Mouse (Mus musculus) stomach, postnatal 0 days (tissue): ENCODE measurements at regions not wholly inside any gene's neighbourhood (a gene's known extent, or its start where the extent isn't known, plus 50 kb on each side); places are given as distances from the start of the nearest gene placed in this dataset.

Experiments
- ATAC-seq: fragments of 200-750 bp; cut with Nextera tagmentation; 2 replicates; pipeline ENCODE4 v1.8.0; 2017; ENCODE audit not compliant: low FRiP score, low TSS enrichment
- DNase-seq: peaks from one replicate; pipeline ENCODE4 v3.0.0-alpha.2; 2016; ENCODE audit warnings: low spot score
- H3K27ac ChIP-seq: fragments of 300-500 bp; sonication (generic); replicated peaks from 2 replicates; pipeline ENCODE4 v1.5.1; 2014; ENCODE audit warnings: mild to moderate bottlenecking, control low read depth
- H3K27me3 ChIP-seq: fragments of 300-500 bp; sonication (generic); 2 replicates; pipeline ENCODE4 v1.6.1; 2014; ENCODE audit warnings: low read length; ENCODE audit not compliant: control insufficient read depth, insufficient read depth
- H3K36me3 ChIP-seq: fragments of 300-500 bp; sonication (generic); 2 replicates; pipeline ENCODE4 v1.6.1; 2014; ENCODE audit warnings: low read length, mixed read lengths; ENCODE audit not compliant: control insufficient read depth, insufficient read depth
- H3K4me1 ChIP-seq: fragments of 300-500 bp; sonication (generic); replicated peaks from 2 replicates; pipeline ENCODE4 v1.6.1; 2014; ENCODE audit warnings: antibody characterized with exemption; ENCODE audit not compliant: control insufficient read depth, insufficient read depth
- H3K4me2 ChIP-seq: fragments of 300-500 bp; sonication (generic); replicated peaks from 2 replicates; pipeline ENCODE4 v1.6.1; 2014; ENCODE audit warnings: low read depth, mild to moderate bottlenecking, control low read depth, moderate library complexity
- H3K4me3 ChIP-seq: fragments of 300-500 bp; sonication (generic); 2 replicates; pipeline ENCODE4 v1.5.1; 2014; ENCODE audit warnings: low read depth, low read length, control low read depth
- H3K9ac ChIP-seq: fragments of 300-500 bp; sonication (generic); 2 replicates; pipeline ENCODE4 v1.6.1; 2014; ENCODE audit warnings: mild to moderate bottlenecking, low read length, control low read depth, mixed read lengths
- H3K9me3 ChIP-seq: fragments of 300-500 bp; sonication (generic); 2 replicates; pipeline ENCODE4 v1.6.1; 2016; ENCODE audit warnings: low read length; ENCODE audit not compliant: control insufficient read depth
- CTCF ChIP-seq: IDR thresholded peaks from 2 replicates; pipeline ENCODE4 v1.5.1; 2016; ENCODE audit warnings: antibody characterized with exemption, low read depth, mild to moderate bottlenecking, moderate library complexity
- EP300 ChIP-seq: optimal IDR thresholded peaks from 2 replicates; pipeline ENCODE3; 2016; ENCODE audit warnings: antibody characterized with exemption
- WGBS: fragments of 180-500 bp; shearing (Covaris S2); extraction: QIAGEN DNeasy Blood & Tissue Kit; methylation state at CpG from one replicate; pipeline ENCODE4 v1.1.7; 2014; 5-methylcytosine and 5-hydroxymethylcytosine counted together

DNA sequence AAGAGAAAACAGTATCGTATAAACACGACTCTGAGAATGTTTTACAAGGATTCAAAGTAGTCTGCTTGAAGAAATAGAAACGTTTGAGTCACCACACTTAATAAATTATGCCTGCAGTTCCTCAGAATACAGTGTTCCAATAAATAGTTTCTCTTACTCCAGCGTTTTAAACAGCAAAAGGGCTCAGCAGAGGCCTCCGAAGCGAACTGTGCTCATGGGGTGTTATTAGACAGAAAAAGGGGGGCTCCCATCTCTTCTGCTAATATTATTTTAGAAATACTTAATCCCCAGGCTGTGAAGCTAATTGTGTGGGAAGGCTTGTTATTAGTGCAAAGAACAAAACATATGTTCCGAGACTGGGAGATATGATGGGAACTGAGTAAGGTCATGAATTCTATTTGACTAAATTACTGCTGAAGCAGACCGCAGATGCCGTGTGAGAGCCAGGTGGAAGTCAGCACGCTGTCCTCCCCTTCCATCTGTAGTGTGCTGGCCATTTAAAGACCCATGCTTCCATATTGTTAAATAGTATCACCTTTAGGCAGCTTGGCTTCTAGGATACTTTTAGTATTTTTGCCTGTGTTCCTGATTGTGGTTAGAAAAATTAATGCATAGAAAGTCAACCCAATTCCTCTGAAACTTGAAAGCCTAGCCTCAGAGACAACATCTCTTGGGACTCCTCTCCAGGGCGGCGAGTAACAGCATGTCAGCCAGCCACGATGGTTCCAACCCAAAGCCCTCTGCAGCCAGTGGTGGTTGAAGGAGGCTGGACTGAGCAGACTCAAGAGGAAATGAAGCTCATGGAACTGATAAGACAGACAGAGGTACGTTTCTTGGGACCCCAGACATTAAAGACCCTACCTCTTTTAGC is 309.4 kb upstream of the Mpped2 start:
- 60% methylated on average over 14 of the region's 14 CpGs for WGBS
- Histone ChIP-seq H3K4me2 (no peak overlapping the region), H3K4me3 (no peak overlapping the region), H3K36me3 (no peaks in the 10 kb centered on the region), H3K4me1 (no peaks in the 10 kb centered on the region), H3K9me3 (no peaks in the 10 kb centered on the region), H3K27ac (no peak overlapping the region), H3K9ac (no peak overlapping the region), H3K27me3 (no peaks in the 10 kb centered on the region)
- no peak for ATAC-seq
- no peak for TF ChIP-seq CTCF
- TF ChIP-seq EP300: no peak
- DNase-seq: no peak

DNA sequence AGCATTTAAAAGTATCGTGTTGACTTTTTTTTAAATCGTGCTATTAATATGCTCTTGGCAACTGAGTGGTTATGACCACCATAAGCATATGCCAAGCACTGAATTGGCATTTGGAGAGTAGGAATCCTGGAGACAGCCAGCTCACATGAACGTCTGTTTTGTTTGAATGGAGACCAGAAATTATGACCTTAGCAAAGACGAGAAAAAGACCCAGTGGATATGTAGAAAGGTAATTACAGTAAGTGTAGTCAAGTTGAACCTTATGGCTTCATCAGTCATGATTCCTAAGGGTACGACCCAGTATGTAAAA is 308.8 kb upstream of the Mpped2 start:
- Histone ChIP-seq H3K4me1 (no peaks in the 10 kb centered on the region), H3K27me3 (no peaks in the 10 kb centered on the region), H3K27ac (no peak overlapping the region), H3K4me2 (no peak overlapping the region), H3K9me3 (no peaks in the 10 kb centered on the region), H3K36me3 (no peaks in the 10 kb centered on the region), H3K9ac (no peak overlapping the region), H3K4me3 (no peak overlapping the region)
- 82% methylated on average over 5 of the region's 5 CpGs for WGBS
- ATAC-seq (no peak), DNase-seq (no peak)
- TF ChIP-seq CTCF (no peak), EP300 (no peak)

DNA sequence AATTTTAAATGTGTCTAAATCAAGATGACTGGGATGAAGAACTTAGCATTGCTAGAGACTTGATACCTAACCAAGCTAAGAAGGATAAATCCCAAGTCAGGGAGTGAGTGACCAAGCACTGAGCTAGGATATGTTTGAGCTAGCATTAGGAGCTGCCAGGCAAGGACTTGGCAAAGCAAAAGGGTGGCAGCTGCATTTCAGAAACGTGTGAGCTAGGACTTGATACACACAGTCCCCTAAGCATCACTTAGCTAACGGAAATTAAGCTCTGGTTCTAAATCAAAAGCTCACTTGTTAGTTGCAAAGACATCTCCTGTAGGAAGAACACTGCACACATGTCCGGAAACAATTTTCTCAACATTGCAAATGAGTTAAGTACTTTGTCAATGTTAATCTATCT is 308.2 kb upstream of the Mpped2 start:
- ATAC-seq (no peak), DNase-seq (no peak)
- Histone ChIP-seq H3K9ac (no peak overlapping the region), H3K4me1 (no peaks in the 10 kb centered on the region), H3K36me3 (no peaks in the 10 kb centered on the region), H3K27me3 (no peaks in the 10 kb centered on the region), H3K9me3 (no peaks in the 10 kb centered on the region), H3K27ac (no peak overlapping the region), H3K4me3 (no peak overlapping the region), H3K4me2 (no peak overlapping the region)
- WGBS: 77% methylated on average over 3 of the region's 3 CpGs
- TF ChIP-seq EP300 (no peak), CTCF (no peak)

DNA sequence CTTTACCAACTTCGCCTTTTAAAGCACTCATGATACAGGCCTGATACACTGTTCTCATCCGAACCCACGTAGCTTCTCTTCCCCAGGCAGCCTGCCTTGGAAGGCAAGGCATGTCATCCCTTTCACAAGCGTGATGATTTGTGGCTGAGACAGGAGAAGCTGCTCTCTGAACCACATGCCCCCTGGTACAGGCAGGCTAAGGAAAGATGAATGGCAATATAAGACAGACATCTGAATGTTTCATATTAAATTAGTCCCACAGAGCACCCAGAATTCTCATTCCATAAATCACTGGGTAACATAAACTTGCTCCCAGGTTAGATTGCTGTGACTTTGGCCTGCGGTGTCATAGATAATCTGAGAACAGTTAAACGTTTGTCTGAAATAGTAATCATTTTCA is 280.9 kb upstream of the Mpped2 start:
- Histone ChIP-seq H3K4me1 (no peaks in the 10 kb centered on the region), H3K9ac (no peak overlapping the region), H3K4me2 (no peak overlapping the region), H3K27ac (no peak overlapping the region), H3K9me3 (no peaks in the 10 kb centered on the region), H3K36me3 (no peaks in the 10 kb centered on the region), H3K27me3 (no peaks in the 10 kb centered on the region), H3K4me3 (no peak overlapping the region)
- WGBS: 41% methylated on average over 6 of the region's 6 CpGs
- TF ChIP-seq EP300 (no peak), CTCF (no peak)
- DNase-seq (no peak), ATAC-seq (no peak)

DNA sequence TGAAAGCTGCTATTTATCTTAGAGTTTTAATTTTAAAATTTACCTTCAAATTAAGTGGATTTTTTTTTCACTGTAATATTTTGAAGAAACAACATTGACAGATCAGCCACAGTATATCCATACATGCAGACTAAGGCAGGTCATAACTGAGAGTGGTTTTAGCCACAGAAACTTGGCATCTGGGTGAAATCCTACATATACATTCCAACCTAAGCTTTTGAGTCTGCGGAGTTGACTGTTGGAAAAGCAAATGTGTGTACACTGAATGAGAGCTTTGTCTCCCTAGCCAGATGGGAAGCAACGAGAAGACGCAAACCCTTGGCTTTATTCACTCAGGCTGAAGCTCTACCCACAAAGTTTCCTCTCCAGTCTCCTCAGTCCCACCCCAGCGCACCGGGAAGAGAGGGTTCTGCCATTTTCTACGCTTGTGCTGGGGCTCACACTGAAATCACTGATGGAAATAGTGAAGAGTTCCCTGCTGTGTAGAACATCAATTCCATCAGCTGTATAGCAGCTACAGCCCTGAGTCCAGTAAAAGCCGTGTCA is 277.5 kb upstream of the Mpped2 start:
- H3K4me1 ChIP-seq: no peaks in the 10 kb centered on the region
- no peak for DNase-seq
- H3K27ac ChIP-seq: no peak overlapping the region
- no peaks in the 10 kb centered on the region for H3K9me3 ChIP-seq
- no peak for ATAC-seq
- no peak overlapping the region for H3K4me3 ChIP-seq
- WGBS: 70% methylated on average over 7 of the region's 7 CpGs
- TF ChIP-seq CTCF (no peak), EP300 (no peak)
- no peak overlapping the region for H3K4me2 ChIP-seq
- no peak overlapping the region for H3K9ac ChIP-seq
- H3K27me3 ChIP-seq: no peaks in the 10 kb centered on the region
- no peaks in the 10 kb centered on the region for H3K36me3 ChIP-seq

DNA sequence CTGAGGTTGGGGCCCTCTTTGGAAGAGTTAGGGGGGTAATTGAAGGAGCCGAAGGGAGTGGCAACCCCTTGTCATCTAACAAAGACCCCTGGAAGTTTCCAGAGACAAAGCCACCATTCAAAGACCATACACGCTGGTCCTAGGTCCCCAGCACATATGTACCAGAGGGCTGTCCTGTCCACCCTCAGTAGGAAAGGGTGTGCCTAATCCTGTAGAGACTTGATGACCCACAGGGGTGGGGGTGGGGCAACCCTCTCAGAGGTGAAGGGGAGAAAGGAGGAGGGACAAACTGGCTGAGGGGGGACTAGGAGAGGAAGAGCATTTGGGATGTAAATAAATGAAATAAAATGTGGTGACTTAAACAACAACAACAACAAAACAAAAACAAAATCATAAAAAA is 274.9 kb upstream of the Mpped2 start:
- TF ChIP-seq EP300: no peak
- H3K36me3 ChIP-seq: no peaks in the 10 kb centered on the region
- no peaks in the 10 kb centered on the region for H3K4me1 ChIP-seq
- no peak overlapping the region for H3K27ac ChIP-seq
- 85% methylated on average over 2 of the region's 2 CpGs for WGBS
- H3K27me3 ChIP-seq: no peaks in the 10 kb centered on the region
- ATAC-seq (no peak), DNase-seq (no peak)
- H3K4me2 ChIP-seq: no peak overlapping the region
- no peaks in the 10 kb centered on the region for H3K9me3 ChIP-seq
- H3K4me3 ChIP-seq: no peak overlapping the region
- H3K9ac ChIP-seq: no peak overlapping the region
